Mouse (Mus musculus) embryo, embryonic 11 days (tissue): ENCODE data around the gene Siva1.

Experiments
- DNase-seq: peaks from one replicate; pipeline ENCODE4 v3.0.0-alpha.2; 2015

Siva1 gene

DNA sequence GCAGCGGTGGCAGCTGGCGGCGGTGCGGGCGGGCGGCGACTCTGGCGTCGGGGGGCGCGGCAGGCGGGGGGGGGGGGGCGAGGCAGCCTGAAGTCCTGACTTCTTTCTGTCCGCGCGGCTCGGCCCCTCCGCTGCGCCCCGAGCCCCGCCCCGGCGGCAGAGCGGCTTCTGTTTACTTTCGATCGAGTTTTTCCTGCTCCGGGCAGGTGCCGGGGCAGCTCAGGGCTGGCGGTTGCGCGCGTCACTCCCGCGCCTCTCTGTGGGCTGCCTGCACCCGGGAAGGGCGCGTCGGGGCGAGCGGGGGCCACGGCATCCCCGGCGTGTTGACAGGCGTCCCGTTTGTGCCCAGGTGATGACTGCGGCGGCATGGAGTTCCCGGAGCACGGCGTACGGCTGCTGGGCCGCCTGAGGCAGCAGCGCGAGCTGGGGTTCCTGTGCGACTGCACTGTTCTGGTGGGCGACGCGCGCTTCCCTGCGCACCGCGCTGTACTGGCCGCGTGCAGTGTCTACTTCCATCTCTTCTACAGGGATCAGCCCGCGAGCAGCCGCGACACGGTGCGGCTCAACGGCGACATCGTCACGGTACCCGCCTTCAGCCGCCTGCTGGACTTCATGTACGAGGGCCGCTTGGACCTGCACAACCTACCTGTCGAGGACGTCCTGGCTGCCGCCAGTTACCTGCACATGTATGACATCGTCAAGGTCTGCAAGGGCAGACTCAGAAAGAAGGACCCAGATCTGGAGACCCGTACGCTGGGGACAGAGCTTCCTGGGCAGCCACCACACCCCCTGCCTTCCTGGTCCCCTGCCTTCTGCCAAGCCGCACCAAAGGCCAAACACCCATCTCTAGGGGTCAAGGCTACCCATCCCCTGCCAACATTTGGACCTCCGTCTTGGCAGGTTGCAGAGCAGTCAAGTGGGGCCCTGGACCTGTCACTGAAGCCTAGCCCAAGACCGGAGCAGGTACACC, 34.8 kb downstream of the Siva1 start:
- peak; percentile 53 for DNase-seq

DNA sequence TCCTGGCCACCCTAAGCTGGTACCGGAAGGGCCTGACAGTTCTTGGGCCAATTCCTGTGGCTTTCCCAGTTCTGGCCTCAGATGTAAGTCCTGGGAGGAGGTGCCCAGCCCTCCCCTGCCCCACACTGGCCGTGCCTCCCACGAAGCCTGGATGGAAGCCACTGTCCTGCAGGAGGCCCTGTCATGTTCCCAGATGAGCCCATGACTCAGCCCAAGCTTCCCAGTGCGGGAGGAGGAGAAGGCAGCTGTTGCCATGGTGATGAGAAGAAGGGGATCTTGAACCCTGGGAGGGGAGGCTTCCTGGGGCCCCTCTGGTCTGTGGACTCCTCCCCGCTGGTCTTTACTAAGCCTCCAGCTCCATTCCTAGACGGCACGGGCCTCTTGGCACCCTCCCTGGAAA, 38.9 kb downstream of the Siva1 start:
- no peak for DNase-seq

DNA sequence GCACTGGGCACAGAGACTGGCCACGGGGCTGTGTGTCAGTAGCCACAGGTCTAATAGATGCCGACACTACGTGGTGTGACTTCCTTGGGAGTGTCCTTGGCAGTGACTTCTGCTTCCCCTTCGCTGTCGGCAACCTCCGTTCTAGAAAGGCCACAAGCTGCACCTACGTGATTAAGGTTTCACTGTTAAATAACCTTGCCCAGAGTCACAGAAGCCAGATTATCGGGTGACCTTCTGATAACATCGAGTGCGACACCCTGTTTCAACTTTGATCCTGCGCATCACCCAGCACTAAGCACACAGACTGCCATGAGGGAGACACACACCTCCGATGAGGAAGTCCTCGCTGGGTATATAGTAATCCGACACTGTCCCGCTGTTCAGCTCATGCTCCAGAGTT, 44.0 kb downstream of the Siva1 start:
- DNase-seq = no peak

DNA sequence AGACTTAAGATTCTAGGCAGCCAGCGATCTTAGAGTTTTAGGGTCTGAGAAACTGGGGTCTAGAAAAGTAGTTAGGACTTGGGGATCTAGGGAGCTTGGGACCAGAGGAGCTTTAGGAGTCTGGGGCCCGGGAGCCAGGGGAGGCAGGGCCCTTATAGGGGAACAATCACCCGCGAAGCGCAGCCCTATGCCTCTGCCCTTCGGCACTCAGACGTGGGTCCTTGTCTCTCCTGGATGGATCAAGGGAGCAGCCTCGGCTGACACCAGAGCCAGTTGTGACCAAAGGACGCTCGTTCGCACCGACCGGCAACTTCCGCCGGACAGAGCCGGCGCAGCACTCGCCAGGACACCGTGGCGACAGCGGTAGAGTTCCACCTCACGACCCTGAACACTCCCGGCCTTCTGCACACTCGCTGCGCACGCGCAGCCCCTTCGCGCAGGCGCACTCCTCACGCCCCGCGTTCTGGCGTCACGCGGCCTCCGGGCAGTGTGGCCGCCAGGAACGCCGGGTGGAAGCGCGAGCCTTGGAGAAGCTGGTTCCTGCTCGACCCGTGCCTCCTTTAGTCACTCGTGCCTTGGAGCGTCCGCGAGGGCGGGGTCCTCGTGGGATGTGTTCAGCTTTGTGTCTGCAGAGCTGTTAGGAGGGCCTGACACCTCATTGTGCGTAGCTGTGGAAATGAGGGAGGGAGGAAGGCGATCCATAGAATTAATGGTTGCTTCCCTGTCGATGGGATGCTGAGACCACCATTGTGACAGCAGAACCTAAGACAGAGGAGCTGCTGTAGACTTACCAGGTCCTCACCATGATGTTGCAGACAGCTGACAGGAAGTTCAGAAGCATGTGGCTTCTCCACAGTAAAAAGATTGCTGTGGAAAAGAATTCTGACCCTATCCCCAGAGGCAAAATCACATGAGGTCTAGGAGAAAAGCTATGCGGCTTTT, 49.0 kb downstream of the Siva1 start:
- DNase-seq = peak; percentile 96

DNA sequence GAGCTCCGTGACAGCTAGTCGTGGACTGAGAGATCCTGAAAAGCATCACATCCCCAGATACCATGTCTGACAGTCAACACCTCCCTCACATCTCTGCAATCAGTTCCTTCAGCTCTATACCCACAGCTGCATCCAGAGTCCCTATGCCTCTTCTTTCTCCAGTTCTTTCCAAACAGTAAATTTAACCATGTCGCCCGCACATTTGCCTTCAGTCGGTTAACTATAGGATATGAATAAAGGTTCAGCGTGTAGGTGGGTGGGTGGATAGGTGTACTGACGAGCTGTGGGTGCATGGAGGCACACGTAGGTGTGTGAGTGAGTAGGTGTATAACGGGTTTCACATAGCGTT, 49.6 kb downstream of the Siva1 start:
- no peak for DNase-seq

DNA sequence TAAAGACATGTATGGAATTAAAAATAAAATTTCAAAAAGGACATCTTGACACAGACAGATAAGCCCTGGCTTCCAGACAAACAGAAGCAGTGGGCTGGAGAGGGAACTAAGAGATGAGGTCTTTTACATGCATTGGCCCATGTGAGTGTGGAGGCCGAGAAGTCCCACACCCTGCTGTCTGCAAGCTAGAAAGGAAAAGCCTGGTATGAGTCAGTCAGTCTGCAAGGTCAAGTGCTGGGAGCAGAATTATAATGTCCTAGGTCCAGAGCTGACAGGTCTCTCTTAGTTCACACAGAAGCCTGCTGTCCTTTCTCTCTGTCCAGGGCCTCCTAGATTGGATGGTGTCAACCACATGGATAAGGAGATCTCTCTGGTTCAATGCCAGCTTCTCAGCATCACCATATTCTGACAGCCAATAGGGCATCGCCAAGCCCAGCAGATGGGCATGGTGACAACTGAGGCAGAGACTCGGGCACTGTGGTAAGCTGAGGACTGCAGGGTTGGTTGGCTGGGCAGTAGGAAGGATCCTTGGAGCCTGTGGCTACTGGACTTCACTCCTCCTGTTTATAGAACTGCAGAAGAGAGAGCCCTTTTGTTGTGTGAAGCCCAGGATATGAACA, 52.4 kb downstream of the Siva1 start:
- DNase-seq = no peak
